Mouse (Mus musculus): ENCODE measurements around the gene P4hb.
"Not testable (repeated sequence)": the region's sequence is repeated elsewhere in the genome, so short reads cannot be mapped to it uniquely, and the experiment has no call there.

Gene P4hb

DNA sequence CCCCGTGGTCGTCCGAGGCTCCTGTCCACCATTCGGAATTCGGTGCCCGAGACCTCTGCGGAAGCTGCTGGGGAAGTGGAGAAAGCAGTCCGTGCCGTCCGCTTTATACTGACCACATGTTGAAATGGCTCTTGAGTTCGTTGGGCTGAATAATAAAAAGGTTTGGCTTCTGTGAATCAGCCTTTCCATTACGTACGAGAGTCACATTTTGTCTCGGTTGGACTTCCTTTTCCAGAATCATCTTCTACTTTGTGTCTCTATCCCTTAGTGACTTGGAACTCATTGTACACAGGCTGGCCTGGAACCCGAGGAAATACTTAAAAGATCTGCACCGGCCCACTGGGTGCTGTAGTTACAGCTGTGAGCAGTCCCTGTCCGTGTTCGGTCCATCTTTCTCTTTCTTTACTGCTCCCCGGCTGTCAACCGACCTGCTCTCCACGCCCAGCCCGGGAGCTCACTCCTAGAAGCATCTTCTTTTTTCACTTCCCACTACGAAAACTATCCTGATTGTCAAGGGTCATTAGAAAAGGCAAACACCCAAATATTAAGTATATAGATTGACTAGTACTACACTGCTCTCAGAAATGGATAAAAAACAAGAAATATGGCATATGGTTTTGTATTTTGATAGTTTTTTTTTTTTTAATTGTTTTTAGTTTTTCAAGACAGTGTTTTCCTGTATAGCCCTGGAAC is 678 bp upstream of the P4hb start:
- DNase-seq (ENCODE audit: extremely low read depth, low read depth, low spot score), result no peak

DNA sequence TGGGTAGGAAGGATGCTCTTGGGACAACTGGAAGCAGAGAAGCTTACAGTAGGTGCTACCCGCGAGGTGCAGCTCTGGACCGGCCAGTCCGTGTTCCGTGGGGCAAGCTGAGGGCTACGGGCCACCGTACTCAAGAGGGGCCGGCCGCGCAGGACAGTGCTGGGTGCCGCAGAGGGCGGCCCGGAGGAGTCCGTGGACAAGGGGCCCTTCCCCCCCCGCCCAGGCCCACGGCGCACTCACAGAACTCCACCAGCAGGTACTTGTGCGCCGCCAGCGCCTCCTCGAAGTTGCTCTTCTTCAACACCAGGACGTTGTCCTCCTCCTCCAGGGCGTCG is 669 bp downstream of the P4hb start:
- DNase-seq (ENCODE audit: extremely low read depth, low read depth, low spot score), result no peak

DNA sequence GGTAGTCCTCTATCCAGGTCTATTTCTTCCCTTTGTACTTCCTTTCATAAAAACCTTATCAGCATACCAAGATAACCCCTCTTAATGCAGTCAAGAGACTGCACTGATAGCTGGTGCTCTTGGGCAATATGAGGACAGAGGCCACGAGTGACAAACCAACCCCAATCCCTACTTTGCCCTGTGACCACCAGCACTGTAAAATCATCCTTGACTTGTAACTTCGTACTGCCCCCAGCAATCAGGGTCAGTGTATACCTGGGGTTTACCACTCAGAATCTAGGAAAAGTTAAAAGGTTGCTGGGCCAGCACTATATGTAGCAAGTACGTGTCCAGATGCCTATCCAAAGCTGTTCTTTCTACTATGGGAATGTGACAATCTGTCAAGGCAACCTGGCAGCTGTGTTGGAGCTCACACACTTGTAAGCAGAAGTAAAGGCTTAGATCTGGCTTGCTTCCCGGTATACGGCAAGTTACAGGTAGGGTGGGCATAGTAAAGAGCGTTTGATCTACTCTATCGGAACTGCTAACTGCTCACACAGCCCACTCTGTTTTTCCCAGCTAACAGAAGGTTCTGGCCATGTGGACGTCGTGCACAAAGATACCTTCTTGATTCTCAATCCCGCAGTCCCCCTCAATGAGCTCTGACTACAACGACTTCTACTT is 1.2 kb downstream of the P4hb start:
- no peak for DNase-seq (ENCODE audit: extremely low read depth, low read depth, low spot score)

DNA sequence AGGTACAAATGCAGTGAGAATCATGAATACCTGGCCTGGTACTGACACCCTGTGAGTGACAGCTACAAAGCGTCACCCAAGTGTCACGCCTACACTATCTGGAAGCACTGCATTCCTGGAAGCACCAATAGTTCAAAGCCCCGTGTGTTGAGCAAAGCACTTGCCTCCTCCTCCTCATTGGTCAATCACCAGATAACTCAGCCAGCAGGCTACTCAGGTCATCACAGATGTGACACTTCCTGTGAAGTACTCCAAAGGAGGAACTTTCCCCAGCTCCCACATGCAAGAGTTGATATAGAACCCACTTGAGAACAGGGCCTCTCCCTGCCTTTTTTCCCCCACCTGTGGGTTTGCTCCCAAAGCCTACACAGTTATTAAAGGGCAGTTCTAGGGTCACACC is 1.9 kb downstream of the P4hb start:
- peak; percentile 68 for DNase-seq (ENCODE audit: extremely low read depth, low read depth, low spot score)

DNA sequence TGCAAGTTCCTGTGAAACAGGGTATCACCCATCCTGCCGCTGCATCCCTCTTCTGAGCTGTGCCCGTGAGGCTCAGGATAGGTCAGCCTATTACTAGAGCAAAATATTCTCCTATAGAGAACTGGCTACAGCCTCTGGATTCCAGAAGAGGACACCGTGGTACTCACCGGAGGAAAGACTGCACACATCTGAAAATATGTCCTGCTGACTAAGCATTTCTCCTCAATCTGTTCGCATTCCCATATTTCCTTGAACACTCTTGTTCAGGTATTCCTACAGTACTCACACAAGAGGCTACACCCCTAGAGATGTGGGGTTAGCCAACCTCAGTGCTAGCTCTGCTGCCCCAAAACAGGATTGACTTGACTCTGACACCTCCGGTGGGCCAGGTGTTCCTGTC is 4.7 kb downstream of the P4hb start:
- DNase-seq (ENCODE audit: extremely low read depth, low read depth, low spot score), result no peak

DNA sequence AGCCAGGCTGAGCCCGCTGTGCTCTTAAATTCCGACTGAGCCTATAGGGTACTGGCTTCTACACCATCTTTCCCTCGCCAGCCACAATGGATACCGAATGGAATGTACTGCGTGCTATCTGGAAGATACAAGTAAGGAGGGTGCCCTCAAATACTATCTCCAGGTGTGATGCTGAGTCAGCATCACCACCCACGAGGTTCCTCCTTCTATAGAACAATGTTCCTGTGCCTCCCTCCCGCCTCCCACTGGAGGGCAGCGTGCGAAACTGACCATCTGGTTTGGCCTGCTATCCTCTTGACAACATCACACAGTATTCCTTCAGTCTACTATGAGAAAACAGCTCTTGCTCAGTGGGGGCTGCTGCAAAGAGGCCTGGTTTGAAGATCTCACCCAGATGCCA is 7.9 kb downstream of the P4hb start:
- DNase-seq (ENCODE audit: extremely low read depth, low read depth, low spot score), result no peak

DNA sequence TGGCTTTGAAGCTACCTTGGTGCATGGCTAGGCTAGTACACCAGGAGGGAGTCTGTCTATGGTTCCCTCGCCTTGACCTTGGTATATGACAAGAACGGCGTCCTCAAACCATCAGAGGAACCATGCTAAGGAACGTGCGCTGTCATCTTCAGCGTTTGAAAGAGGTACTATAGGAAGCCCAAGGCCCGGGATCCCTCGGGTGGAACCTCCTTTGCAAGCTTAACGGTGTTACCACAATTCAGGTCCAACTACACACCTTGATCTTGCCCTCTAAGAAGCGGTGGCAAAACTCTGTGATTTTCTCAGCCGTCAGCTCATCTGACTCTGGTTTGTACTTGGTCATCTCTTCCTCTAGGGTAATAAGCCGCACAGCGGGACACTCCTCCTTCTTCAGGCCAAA is 10.1 kb downstream of the P4hb start:
- no peak for DNase-seq (ENCODE audit: extremely low read depth, low read depth, low spot score)

DNA sequence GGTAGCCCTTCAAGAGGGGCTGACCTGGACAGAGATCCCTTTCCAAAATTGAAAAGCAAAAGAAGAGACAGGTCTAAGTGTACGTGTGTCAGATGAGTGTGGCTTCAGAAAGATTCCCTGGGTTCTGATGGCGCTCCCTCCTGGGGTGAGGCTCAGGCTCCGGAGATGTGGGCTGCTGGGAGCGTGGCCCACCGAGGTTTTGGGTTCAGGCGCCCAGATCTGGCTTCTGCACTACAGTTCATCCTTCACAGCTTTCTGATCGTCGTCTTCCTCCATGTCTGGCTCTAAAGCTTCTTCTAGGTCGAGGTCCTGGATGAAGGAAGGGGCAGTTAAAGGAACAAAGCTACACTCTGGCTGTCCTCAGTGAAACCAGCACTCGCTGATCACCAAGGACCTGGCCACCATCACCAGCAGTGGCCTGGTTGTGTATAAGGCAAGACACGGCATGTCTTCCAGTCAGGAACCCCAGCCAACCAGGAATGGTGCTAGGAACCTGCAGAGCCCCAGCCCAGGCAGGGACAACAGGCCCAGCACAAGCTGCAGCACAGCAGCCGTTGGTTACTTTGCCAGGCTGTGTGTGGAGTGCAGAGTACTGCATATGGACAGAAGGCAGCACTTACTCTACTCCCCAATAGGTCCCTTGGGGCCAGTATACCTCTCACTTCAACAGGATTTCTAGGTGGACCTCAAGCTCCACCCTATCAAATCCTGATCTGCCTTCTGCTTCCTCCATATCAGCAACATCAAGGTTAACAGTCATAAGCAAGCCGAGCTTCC is 11.9 kb downstream of the P4hb start:
- DNase-seq (ENCODE audit: extremely low read depth, low read depth, low spot score), result no peak

DNA sequence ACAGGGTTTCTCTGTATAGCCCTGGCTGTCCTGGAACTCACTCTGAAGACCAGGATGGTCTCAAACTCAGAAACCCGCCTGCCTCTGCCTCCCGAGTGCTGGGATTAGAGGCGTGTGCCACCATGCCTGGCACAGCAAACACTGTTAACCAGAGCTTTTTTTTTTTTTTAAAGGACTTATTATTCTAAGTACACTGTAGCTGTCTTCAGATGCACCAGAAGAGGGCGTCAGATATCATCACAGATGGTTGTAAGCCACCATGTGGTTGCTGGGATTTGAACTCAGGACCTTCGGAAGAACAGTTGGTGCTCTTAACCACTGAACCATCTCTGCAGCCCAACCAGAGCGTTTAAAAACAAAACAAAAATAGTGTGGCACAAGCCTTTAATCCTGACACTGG is 14.2 kb downstream of the P4hb start:
- not testable (repeated sequence) for DNase-seq (ENCODE audit: extremely low read depth, low read depth, low spot score)

DNA sequence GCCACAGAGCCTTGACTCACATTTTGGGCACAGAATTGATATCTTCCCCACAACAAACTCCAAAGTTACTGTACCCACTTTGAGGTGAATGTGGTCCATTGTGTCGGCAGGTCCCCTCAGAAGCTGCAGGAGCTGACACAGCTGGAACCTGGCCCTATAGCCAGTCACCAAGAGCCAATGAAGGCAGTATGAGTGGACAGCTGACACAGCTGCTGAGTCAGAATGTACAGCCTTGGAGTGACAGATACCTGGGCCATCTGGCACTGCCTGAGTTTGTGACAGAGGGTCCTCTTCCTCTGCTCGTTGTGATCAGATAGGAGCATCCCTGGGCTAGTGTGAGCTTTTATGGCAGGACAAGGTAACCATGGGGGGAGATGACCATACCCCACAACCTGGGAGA is 17.8 kb downstream of the P4hb start:
- no peak for DNase-seq (ENCODE audit: extremely low read depth, low read depth, low spot score)

DNA sequence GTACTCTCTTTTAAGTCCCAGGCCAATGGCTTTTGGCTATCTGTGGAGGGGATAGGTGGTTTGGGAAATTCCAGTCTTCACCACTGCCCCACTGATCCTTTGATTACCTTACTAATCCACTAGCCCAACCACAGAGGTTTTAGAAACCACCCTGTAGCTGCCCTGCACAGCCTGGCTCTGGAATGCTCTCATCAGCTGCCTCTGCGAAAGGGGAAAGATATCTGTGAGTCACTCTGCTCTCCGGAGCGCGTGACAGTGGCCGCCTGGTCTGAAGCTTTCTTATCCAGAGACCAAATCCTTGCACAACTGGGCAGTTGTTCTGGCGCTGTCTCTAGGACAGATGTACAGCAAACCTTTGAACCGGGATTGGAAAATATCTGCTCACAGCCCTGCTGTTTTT is 18.2 kb downstream of the P4hb start:
- DNase-seq (ENCODE audit: extremely low read depth, low read depth, low spot score), result no peak

DNA sequence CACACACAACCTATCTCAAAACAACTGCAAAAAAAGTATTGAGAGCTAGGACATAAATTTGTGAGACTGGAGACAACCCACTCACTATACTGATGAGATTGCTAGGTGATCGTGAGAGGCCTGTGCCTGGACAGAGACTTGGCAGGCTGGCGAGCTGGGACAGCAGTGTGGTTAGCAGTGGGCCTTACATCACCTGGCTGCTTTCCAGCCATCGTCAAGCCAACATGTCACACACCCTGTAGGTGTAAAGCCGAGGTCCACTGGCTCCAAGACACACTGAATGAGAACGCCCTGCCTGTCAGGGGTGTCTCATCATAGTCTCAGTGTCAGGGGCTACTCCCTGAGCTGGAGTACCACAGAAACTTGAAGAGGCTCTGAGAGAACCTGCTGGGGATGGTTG is 20.3 kb downstream of the P4hb start:
- DNase-seq (ENCODE audit: extremely low read depth, low read depth, low spot score), result no peak

DNA sequence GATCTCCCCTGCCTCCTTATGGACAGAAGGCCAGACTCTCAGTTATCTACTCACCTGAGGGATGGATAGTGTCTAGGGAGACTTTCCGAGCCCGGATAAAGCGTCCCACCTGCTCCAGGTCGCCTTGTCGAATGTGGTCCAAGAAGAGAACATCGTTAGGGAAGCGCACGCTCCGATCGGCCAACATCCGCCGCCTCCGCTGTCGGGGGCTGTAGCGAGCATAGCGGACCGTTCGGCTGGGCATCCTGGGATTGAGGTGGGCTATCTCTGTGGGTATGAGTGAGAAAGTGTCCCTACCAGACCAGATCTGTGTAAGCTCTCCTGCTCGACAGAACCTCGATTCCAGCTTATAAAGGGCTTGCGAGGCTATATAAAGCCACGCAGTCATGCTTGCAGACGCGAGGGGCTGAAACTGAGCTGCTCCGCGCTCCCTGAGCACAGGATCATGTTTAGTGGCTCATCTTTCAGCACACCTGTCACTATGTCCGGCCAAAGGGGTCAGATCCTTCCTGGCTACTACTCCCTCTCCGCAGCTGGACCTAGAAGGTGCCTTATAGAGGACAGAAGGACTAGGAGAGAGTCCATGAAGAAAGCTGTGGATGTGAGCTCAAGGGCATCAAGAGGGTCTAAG is 22.1 kb downstream of the P4hb start, which contains the start of gene Ppp1r27:
Gene Ppp1r27 (minus strand): TSS at position 323 of the 631 bp plus-strand sequence.
- DNase-seq (ENCODE audit: extremely low read depth, low read depth, low spot score), result no peak

DNA sequence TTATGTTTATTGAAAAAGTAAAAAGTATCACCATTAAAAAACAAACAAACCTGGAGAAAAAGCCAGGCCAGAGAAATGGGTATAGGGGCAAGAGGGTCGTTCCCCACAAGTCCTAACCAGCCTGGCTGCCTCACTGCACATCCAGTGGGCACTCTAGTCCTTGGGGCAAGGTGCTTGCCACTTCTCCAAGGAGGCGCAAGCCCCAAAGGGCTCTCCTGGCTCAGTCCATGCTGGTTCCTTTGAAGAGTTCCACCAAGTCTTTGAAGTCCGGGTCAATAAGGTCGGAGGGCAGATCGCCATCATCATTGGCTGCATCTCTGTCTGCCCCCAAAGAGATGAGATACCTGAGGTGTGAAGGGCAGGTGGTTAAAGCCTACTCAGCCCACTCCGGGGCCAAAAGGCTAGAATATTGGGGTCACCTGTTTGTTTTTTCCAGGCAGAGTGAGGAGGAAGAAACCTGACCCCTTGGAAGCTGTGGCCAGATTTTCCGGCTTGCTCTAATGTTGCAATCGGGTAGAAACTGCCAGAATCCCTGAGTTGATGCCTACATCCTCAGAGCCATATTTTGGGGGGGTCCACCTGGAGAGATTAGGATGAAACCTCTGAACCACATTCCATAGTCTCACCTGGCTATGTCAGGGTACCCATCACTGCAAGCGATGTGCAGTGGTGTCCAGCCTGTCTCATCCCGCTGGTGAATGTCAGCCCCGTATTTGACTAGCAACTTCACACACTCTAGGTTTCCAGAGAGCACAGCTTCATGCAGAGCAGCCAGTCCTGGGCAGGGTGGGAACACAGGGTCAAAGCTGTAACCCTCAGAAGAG is 22.9 kb downstream of the P4hb start:
- DNase-seq (ENCODE audit: extremely low read depth, low read depth, low spot score), result no peak

DNA sequence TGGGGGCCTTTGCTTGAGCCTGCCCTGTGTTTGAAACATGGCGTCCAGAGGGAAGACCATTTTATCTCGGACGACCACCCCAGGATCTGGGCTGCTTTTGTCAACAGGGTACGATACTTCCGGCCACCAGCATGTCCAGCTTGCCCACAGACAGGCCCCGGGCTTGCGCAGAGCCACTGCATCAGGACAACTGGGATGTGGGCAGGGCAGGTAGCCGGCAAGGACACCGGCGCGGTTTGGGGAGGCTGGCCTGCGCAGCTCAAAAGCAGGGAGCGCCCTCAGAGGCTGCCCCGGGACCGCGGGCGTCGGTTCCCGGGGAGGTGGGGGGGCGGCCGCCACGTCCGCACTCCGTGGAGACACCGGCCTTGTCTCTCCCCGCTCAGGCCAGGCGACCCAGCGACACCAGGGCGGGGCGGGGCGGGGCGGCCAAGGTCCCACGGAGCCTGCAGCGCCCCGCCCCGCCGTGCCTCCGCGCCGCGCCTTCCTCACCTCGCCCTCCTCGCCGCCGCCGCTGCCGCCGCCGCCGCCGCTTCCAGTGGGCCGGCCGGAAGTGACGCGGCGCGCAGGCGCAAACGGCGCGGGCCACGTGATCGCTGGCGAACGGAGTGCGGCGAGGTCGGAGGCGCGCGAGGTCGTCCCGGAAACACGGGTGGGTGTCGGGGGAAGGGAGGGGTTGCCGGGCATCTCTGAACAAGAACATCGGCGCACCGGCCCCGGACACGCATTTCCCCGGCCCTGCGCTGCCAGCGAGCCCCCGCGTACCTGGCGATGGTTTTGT is 23.7 kb downstream of the P4hb start, which contains the start of gene Mcrip1:
Gene Mcrip1 (minus strand): TSS at position 560 of the 778 bp plus-strand sequence.
- DNase-seq (ENCODE audit: extremely low read depth, low read depth, low spot score), result no peak

DNA sequence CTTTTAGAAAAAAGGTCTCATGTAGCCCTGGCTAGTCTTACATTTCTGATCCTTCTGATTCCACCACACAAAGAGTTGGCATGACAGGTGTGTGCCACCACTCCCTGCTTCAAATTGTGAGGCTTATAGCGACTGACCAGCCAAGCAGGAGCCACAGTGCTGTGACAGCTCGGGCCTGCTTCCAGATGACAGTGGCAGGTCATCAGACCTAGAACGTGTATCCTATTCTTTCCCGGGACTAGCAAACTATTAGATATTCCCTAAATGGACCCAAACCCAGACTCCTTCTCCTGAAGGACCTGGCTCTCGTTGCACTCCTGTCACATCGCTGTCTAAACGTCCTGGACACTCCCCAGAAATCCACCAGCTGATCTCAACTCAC is 24.3 kb downstream of the P4hb start:
- DNase-seq (ENCODE audit: extremely low read depth, low read depth, low spot score), result no peak

DNA sequence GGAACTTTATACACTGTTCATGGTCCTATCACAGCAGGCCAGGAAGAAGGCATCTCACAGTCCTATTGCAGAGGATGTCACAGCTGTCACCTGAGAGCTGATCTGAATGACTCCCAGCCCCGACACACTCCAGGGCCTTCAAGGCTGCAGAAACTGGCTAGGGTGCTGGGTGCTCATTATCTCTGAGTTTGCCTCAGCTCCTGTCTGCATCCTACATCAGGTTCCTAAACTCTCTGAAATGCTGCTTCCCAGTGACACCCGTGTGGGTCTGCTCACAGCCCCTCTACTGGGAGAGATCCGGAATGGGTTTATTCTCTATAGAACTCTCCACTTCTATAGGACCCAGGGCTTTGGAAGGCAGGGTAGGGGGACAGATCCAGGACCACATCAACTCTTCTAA is 24.8 kb downstream of the P4hb start:
- DNase-seq (ENCODE audit: extremely low read depth, low read depth, low spot score), result no peak

DNA sequence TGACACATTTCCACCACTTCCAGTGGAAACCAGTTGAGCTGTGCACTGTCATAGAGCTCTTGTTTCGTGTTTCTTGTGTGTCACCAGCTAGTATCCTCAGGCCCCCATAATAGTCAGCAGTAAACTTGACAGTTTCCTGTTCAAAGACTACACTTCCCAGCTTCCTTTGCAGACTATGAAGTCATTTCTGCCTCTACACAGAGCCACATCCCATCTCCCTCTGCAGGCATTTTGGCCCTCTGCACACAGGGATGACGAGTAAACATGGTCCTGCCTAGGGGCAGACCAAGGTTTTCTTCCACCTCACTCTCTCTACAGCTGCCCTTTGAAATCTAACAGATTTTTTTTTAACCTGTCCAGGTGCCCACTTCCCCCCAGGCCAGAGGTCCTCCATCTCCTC is 25.6 kb downstream of the P4hb start:
- no peak for DNase-seq (ENCODE audit: extremely low read depth, low read depth, low spot score)

DNA sequence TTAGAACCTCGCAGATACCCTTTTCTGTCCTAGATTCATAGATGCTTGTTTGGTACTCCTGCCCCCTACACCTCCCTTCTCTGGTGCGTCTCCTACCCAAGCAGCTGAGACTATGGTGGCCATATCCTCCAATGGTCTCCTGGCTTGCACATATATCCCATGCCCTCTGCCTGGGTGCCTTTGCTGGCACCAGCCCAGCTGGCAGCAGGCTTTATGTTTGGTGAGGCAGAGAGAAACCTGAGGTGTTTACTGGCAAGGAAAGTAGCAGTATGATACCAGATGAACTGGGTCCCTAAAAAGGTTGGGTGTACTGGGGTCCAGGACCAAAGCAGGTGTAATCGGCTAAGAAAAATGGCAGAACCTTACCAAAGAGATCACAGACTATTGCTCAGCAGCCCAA is 27.1 kb downstream of the P4hb start:
- DNase-seq (ENCODE audit: extremely low read depth, low read depth, low spot score), result no peak

DNA sequence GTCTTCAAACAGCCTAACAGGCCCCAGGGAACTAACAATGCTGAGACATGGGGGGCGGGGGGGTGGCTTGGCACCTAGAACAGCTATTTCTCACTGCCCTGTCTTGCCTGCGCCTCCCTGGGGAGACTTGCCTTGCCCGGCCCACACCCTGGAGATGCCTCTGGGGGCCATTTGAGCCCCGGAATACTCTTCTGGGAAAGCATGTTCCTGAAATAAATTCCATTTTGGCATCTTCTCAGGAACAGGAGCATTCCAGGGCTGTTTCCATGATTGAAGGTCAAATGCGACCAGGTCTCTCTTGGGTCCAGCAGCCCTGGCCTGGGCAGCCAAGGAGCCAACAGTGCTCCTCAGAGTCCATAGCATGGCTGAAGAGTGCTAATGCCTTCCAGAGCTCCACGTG is 30.7 kb downstream of the P4hb start:
- no peak for DNase-seq (ENCODE audit: extremely low read depth, low read depth, low spot score)
